Mouse (Mus musculus): Measurements from ENCODE around the gene Atxn1.

DNA sequence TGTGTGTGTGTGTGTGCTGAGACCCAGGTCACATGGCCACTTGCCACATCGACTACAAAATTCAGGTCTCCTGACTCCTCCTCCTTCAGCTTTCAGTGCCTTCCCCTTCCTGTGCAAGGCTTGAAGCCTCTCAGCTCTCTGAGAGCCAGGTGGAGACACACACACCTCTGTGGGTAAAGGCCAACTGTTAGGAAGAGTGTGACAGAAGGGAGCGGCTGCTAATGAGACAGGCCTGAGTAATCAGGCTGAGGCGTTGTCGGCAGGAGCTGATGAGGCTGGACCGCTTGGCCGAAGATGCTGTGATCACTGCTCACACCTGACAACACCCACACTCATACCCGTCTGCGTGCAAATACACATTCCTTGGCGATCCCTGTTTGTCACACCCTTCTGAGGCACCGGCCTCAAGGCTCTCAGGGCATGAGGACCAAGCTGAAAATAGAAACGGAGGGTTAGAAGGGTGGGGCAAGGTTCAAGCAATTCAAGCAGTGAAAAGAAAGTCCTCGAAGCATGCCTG lies 269.8 kb downstream of the Atxn1 start:
- TF ChIP-seq CTCF (IDR thresholded peaks at IDR 0.05; ENCODE audit: extremely low read depth, insufficient read length, insufficient replicate concordance, low read depth, low read length) (no peak), POLR2A (IDR thresholded peaks at IDR 0.05; ENCODE audit: low read depth, low read length) (no peak)
